Mouse (Mus musculus) C2C12 (cell line): ENCODE results near the gene Nppb.

Experiments
- CTCF ChIP-seq: IDR thresholded peaks from one replicate; pipeline ENCODE4 v1.5.1; 2011; ENCODE audit not compliant: control insufficient read depth, insufficient read depth, insufficient read length
- MAX ChIP-seq: IDR thresholded peaks from one replicate; pipeline ENCODE4 v1.6.1; 2011; ENCODE audit warnings: mild to moderate bottlenecking, control low read depth
- MYOD1 ChIP-seq: IDR thresholded peaks from one replicate; pipeline ENCODE4 v1.6.1; 2011; ENCODE audit warnings: low read depth; ENCODE audit not compliant: control insufficient read depth, insufficient read length
- MYOG ChIP-seq: IDR thresholded peaks from one replicate; pipeline ENCODE4 v1.6.1; 2011; ENCODE audit not compliant: control insufficient read depth, insufficient read length; ENCODE audit errors: extremely low read depth
- USF1 ChIP-seq: IDR thresholded peaks from one replicate; pipeline ENCODE4 v1.6.1; 2011; ENCODE audit warnings: low read depth, mild to moderate bottlenecking, control low read depth, moderate library complexity

GRCm38 (mm10) chr4:147947511-147947910 is 38.1 kb upstream of the Nppb start:
- no peak for TF ChIP-seq USF1
- TF ChIP-seq CTCF: no peak
- no peak for TF ChIP-seq MYOD1
- no peak for TF ChIP-seq MYOG
- no peak for TF ChIP-seq MAX
